Mouse (Mus musculus) neural tube, embryonic 14.5 days (tissue): ENCODE data around the gene Parp16. TPM values are rescaled to one million over a fixed set of nuclear protein-coding genes. Genes with fewer than 3 reads are reported as not detected.
"Not testable (repeated sequence)": the region's sequence is repeated elsewhere in the genome, so short reads cannot be mapped to it uniquely, and the experiment has no call there.

Experiments
- ATAC-seq: fragments of 200-750 bp; cut with Nextera tagmentation; 2 replicates; pipeline ENCODE4 v1.8.0; 2017; ENCODE audit warnings: low read depth, mild to moderate bottlenecking, moderate TSS enrichment, moderate library complexity
- H3K27ac ChIP-seq: fragments of 300-500 bp; sonication (generic); 2 replicates; pipeline ENCODE4 v1.5.1; 2014; ENCODE audit warnings: low read depth, mild to moderate bottlenecking, control low read depth, low read length, moderate library complexity, mixed read lengths
- H3K27me3 ChIP-seq: fragments of 300-500 bp; sonication (generic); 2 replicates; pipeline ENCODE4 v1.6.1; 2014; ENCODE audit warnings: low read length; ENCODE audit not compliant: control insufficient read depth, insufficient read depth
- H3K36me3 ChIP-seq: fragments of 300-500 bp; sonication (generic); 2 replicates; pipeline ENCODE4 v1.6.1; 2014; ENCODE audit warnings: low read length, mixed read lengths; ENCODE audit not compliant: control insufficient read depth, insufficient read depth
- H3K4me1 ChIP-seq: fragments of 300-500 bp; sonication (generic); 2 replicates; pipeline ENCODE4 v1.6.1; 2014; ENCODE audit warnings: low read length; ENCODE audit not compliant: control insufficient read depth, insufficient read depth
- H3K4me2 ChIP-seq: fragments of 300-500 bp; sonication (generic); 2 replicates; pipeline ENCODE4 v1.6.1; 2014; ENCODE audit warnings: mild to moderate bottlenecking, low read depth, low read length, control low read depth
- H3K4me3 ChIP-seq: fragments of 300-500 bp; sonication (generic); 2 replicates; pipeline ENCODE4 v1.5.1; 2014; ENCODE audit warnings: low read depth, low read length, control low read depth, mixed read lengths
- H3K9ac ChIP-seq: fragments of 300-500 bp; sonication (generic); replicated peaks from 2 replicates; pipeline ENCODE4 v1.6.1; 2014; ENCODE audit warnings: low read depth, mild to moderate bottlenecking, control low read depth, low read length, mixed read lengths
- H3K9me3 ChIP-seq: fragments of 300-500 bp; sonication (generic); 2 replicates; pipeline ENCODE4 v1.6.1; 2016; ENCODE audit warnings: low read length; ENCODE audit not compliant: control insufficient read depth
- WGBS: fragments of 180-500 bp; shearing (Covaris S2); extraction: QIAGEN DNeasy Blood & Tissue Kit; methylation state at CpG from one replicate; pipeline ENCODE4 v1.1.7; 2014; 5-methylcytosine and 5-hydroxymethylcytosine counted together
- polyA plus RNA-seq: library from polyadenylated mRNA; unstranded; fragments of >200 nt; fragmentation: Nextera tagmentation; extraction: Ambion mirVana; gene quantifications from 2 replicates; pipeline ENCODE4 v1.2.1, GENCODE M21; 2014

Parp16 gene
- polyA plus RNA-seq, 1 experiment from 2014 or later: 6.7 TPM

DNA sequence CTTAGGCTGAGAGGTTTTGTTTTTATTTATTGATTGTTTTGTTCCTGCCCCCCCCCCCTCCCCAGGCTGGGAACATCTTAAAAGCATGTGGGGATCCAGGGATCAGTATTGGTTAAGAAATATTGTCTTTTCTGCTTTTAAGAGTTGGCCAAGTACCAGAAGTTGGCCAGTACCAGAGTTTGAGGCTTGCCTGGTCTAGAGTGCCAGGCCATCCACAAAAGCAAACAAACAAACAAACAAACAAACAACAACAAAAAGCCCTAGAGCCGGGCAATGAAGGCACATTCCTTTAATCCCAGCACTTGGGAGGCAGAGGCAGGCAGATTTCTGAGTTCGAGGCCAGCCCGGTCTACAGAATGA, 5.8 kb downstream of the Parp16 start:
- Histone ChIP-seq H3K4me1 (no peaks in the 10 kb centered on the region), H3K27me3 (no peaks in the 10 kb centered on the region), H3K4me3 (no peak overlapping the region), H3K27ac (peak overlapping the region; percentile 62), H3K9ac (no peak overlapping the region), H3K36me3 (no peaks in the 10 kb centered on the region), H3K9me3 (no peaks in the 10 kb centered on the region), H3K4me2 (no peak overlapping the region)
- ATAC-seq: no peak
- 57% methylated on average over 3 of the region's 3 CpGs for WGBS

DNA sequence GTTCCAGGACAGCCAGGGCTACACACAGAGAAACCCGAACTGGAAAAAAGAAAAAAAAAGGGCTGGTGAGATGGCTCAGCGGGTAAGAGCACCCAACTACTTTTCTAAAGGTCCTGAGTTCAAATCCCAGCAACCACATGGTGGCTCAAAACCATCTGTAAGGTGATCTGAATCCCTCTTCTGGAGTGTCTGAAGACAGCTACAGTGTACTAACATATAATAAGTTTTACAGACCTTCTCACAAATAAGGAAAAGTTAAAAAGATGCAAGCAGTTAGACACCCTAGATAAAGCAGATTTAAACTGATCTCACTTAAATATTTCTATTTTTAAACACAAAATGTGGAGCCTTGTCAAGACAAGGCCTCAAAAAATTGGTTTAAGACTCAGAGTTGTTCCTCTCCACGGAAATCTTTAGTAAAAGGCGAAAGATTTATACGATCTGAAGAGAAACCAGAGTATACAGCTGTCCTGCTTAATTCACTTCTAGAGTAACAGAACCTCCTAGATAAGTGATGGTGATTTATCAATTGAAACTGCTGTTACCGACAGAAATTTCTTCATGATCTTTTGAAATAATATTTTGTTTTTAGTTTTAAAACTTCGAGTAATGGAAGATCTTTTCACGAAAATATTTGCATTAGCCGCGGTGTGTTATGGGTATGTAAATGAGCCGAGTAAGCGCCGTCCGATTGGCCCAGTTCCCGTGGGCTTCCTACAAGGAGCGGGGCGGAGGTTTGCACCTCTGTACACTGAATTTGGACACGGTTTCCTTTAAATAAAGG, 6.4 kb downstream of the Parp16 start:
- peak overlapping the region; percentile 34 for H3K4me3 ChIP-seq
- no peaks in the 10 kb centered on the region for H3K4me1 ChIP-seq
- ATAC-seq: peak; percentile 90
- H3K27ac ChIP-seq: peak overlapping the region; percentile 84
- H3K36me3 ChIP-seq: no peaks in the 10 kb centered on the region
- WGBS: 1% methylated on average over 18 of the region's 18 CpGs
- peak overlapping the region; percentile 63 for H3K4me2 ChIP-seq
- no peaks in the 10 kb centered on the region for H3K27me3 ChIP-seq
- H3K9me3 ChIP-seq: no peaks in the 10 kb centered on the region
- H3K9ac ChIP-seq: peak overlapping the region; percentile 59

DNA sequence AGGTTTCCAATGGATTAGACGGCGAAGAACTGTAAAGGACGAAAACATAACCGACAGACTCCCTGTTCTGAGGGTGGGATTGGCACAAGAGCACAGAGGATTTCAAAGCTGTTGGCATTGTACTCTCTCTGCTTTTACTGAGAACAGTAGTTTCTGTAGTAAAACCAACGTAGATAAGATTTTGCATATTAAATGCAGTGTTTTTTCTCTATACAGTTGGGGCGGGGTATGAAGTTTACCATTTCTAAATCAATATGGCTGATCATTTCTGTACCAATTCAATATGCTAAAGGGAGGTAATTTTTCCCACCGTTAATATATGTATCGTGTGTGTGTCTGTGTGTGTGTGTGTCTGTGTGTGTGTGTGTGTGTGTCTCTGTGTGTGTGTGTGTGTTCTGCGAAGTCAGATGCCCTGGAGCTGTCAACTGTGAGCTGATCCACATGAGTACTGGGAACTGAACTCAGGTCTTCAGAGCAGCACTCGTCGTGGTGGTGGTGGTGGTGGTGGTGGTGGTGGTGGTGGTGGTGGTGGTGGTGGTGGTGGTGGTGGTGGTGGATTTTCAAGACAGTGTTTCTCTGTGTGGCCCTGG, 7.1 kb downstream of the Parp16 start:
- H3K4me2 ChIP-seq: peak overlapping the region; percentile 63
- no peaks in the 10 kb centered on the region for H3K4me1 ChIP-seq
- H3K27me3 ChIP-seq: no peaks in the 10 kb centered on the region
- ATAC-seq: peak; percentile 26
- H3K9ac ChIP-seq: peak overlapping the region; percentile 59
- peak overlapping the region; percentile 84 for H3K27ac ChIP-seq
- no peaks in the 10 kb centered on the region for H3K36me3 ChIP-seq
- H3K4me3 ChIP-seq: peak overlapping the region; percentile 34
- H3K9me3 ChIP-seq: no peaks in the 10 kb centered on the region
- 24% methylated on average over 11 of the region's 11 CpGs for WGBS

DNA sequence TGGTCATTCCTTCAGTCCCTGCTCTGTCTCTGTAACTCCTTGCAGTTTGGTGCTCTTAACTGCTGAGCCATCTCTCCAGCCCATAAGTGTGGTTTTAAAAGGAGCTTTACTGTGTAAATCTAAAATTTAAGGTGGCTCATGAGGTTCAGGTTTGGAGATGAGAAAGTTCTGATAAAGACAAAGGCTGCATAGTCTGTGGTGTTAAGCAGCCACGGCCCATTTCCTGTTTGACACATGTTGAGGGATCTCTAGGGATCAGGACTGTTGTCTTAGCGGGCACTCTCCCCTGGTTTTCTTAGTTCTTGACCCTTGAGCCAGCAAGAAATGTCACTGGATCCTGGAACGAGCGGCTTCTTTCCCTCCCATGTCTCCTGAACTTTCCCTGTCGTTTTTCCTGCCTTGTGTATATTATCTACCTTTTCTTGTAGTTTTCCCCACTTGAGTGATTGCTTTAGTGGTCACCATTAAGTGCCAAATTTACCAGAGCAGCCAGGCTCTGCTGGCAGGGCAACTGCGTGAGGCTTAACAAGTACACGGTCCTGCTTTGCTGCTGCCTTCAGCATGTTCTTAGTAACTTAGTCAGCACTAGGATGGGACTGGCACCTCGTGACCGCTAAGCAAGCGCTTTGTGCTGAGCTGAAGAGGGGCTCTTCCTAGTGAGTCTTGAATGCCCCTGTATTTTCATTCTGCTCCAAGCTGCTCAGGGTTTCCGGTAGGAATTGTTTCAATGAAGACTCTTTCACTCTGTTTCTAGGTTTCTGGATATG, 10.1 kb downstream of the Parp16 start:
- no peaks in the 10 kb centered on the region for H3K9me3 ChIP-seq
- no peaks in the 10 kb centered on the region for H3K4me1 ChIP-seq

DNA sequence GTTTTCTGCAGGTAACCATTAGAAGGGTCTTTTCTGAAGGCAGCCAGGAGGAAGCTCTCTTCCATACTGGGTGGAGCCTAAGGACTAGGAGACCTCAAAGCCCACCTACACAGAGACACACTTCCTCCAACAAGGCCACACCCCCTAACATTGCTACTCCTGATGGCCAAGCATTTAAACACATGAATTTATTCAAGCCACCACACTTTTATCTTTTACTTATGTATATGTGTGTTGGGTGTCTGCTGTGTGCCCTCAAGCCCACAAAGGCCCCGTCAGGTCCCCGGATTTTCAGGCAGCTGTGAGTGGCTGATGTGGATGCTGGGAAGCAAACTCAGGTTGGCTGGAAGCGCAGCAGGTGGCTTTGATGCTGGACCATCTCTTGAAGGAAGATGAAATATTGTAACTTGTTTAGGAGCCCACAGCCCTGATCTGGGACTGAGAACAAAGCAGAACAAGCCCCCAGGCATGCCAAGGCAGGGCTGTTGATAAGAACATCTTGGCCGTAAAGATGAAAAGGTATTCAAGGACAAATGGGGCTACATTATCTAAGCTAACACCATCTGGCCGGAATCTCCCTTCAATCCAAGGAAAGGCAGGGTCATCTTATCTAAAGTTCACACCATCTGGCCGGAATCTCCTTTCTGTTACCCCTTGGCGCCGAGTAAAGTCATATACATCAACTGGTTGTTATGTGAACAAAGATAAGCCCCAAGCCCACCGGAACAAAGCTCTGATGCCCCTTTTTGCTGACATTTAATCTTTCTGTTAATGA, 12.1 kb downstream of the Parp16 start:
- not testable (repeated sequence) for ATAC-seq, H3K9me3 ChIP-seq, H3K9ac ChIP-seq, H3K27ac ChIP-seq, H3K27me3 ChIP-seq, H3K4me1 ChIP-seq, H3K36me3 ChIP-seq, H3K4me3 ChIP-seq, H3K4me2 ChIP-seq
- 92% methylated on average over 9 of the region's 9 CpGs for WGBS

More for the DNA sequence above, 10.1 kb downstream of the Parp16 start:
- Histone ChIP-seq H3K4me3 (no peak overlapping the region), H3K9ac (no peak overlapping the region), H3K36me3 (no peaks in the 10 kb centered on the region), H3K4me2 (no peak overlapping the region), H3K27me3 (no peaks in the 10 kb centered on the region), H3K27ac (no peak overlapping the region)
- ATAC-seq: no peak
- 67% methylated on average over 11 of the region's 11 CpGs for WGBS

DNA sequence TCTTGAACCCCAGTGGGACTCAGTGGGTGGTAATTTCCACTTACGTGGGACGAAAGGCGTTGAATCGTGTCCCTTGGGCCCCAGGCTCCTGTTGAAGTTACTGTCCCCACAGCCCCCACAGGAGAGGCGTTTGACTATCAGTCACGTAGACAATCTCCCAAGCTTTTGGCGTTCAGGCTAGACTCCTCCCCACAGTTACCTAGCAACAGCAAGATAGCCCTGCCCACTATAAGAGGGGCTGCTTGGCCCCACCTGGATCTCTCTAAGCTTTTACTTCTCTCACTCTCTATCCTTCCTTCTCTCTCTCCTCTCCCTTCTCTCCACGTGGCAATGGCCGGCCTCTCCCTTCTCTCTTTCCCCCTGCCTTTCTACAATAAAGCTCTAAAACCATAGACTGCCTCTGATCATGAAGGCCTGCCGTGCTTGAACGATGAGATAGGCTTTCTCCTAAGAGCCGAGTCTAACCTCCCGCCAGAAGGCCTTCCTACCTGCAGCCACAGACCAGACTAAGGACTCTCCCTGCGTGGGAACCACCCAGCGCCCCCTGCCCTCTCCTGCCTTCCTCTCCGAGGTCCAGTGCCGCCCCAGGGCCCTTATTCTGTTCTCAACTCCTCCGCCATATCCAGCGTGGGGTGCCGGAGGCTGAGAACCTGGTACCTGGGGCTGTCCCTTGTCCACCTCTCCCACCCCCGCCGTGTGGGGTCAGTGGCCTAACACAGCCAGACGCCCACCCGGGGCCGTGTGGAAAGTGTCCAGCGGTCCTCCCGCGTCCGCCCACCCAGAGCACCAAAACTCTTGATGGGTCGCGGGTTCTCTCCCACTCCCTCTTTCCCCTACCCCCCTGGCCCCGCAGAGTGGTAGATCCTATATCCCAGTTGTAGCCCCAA, 13.4 kb downstream of the Parp16 start:
- H3K9ac ChIP-seq: no peak overlapping the region
- 89% methylated on average over 32 of the region's 32 CpGs for WGBS

DNA sequence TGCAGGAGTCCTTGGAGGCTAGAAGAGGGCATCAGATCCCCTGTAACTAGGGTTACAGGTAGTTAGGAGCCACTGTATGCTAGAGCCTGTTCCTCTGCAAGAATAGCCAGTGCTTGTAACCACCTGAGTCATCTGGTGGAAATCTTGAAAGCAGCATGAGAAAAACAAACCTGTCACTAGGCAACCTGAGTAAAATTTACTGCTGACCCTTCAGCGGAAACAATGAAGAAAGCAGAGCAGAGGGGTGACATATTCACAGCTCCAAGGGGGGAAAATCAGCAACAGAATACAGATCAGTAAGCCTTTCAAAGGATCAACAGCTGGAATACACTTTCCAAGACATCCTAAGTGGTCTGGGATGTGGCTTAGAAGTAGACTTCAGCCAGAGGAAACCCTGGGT, 16.4 kb downstream of the Parp16 start:
- Histone ChIP-seq H3K9me3 (no peaks in the 10 kb centered on the region), H3K4me1 (peaks cover 8% of the 10 kb centered on the region; the same call in 1 of the 2 replicates), H3K9ac (no peak overlapping the region), H3K4me3 (no peak overlapping the region), H3K27ac (no peak overlapping the region), H3K27me3 (no peaks in the 10 kb centered on the region), H3K36me3 (no peaks in the 10 kb centered on the region), H3K4me2 (no peak overlapping the region)
- WGBS: 42% methylated on average over 1 of the region's 1 CpGs
- ATAC-seq: no peak

More for the DNA sequence above, 13.4 kb downstream of the Parp16 start:
- Histone ChIP-seq H3K9me3 (no peaks in the 10 kb centered on the region), H3K27me3 (no peaks in the 10 kb centered on the region), H3K4me2 (no peak overlapping the region), H3K36me3 (no peaks in the 10 kb centered on the region), H3K4me3 (no peak overlapping the region), H3K4me1 (no peaks in the 10 kb centered on the region), H3K27ac (no peak overlapping the region)
- no peak for ATAC-seq

DNA sequence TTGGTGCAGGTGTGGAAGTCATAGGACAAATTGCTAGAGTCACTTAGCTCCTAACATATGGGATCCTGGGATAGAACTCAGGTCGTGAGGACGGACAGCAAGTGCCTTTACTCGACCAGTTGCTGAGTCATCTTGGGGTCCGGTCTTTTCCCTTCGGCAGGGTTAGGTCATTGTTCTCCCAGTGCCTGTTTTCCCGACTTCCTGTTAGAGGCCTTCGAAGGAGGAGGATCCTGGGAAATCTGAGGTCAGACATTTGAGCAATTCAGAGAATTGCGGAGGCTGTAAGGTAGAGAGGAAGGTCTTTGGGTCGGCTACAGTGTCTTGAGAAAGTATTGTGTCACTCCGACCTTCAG, 19.2 kb downstream of the Parp16 start:
- H3K27me3 ChIP-seq: no peaks in the 10 kb centered on the region
- H3K36me3 ChIP-seq: no peaks in the 10 kb centered on the region

More for the DNA sequence above, 19.2 kb downstream of the Parp16 start:
- no peak for ATAC-seq
- peak overlapping the region; percentile 85 for H3K27ac ChIP-seq
- 13% methylated on average over 10 of the region's 10 CpGs for WGBS
- peak overlapping the region; percentile 88 for H3K9ac ChIP-seq
- peaks cover 8% of the 10 kb centered on the region; the same call in 1 of the 2 replicates for H3K4me1 ChIP-seq
- peak overlapping the region; percentile 50 for H3K4me3 ChIP-seq
- H3K9me3 ChIP-seq: no peaks in the 10 kb centered on the region
- peak overlapping the region; percentile 88 for H3K4me2 ChIP-seq
